Mouse (Mus musculus) small intestine, adult 2 months (tissue): ENCODE data around the gene F930015N05Rik.

Experiments used
- CTCF ChIP-seq: fragments of 200-500 bp; IDR thresholded peaks from 2 replicates; pipeline ENCODE4 v1.5.1; 2012; ENCODE audit warnings: low read depth, mild to moderate bottlenecking, control low read depth, inconsistent platforms, low read length, moderate library complexity, mixed read lengths; ENCODE audit not compliant: insufficient replicate concordance, insufficient read length; ENCODE audit errors: extremely low read depth
- POLR2A ChIP-seq: fragments of 200-500 bp; IDR thresholded peaks from 2 replicates; pipeline ENCODE4 v1.6.1; 2012; ENCODE audit warnings: low read depth, mild to moderate bottlenecking, control low read depth, inconsistent platforms, low read length, moderate library complexity

DNA sequence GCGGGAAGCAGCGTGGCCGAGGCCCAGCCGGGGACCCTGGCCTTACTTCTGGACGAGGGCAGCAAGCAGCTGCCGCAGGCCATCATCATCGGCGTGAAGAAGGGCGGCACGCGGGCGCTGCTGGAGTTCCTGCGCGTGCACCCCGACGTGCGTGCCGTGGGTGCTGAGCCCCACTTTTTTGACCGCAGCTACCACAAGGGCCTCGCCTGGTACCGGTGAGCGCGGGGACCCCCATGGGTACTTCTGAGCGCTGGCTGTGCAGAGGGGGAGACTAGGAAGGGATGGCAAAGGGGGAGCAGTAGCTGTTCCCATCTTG is at the start of gene F930015N05Rik:
- no peak for TF ChIP-seq CTCF
- TF ChIP-seq POLR2A, result no peak
